Mouse (Mus musculus) stomach, embryonic 14.5 days (tissue): ENCODE measurements around the gene Cdc42ep5. TPM values are rescaled to one million over a fixed set of nuclear protein-coding genes. Genes with fewer than 3 reads are reported as not detected.
A peak's percentile ranks its signal among the peaks of the same experiment; 100 is the strongest.

Experiments
- ATAC-seq: fragments of 200-750 bp; cut with Nextera tagmentation; 2 replicates; pipeline ENCODE4 v1.8.0; 2017; ENCODE audit warnings: low read depth, moderate TSS enrichment; ENCODE audit not compliant: insufficient number of reproducible peaks, insufficient read depth, low FRiP score
- H3K27ac ChIP-seq: fragments of 300-500 bp; sonication (generic); 2 replicates; pipeline ENCODE4 v1.5.1; 2014; ENCODE audit warnings: mild to moderate bottlenecking, low read length, moderate library complexity, mixed read lengths
- H3K27me3 ChIP-seq: fragments of 300-500 bp; sonication (generic); 2 replicates; pipeline ENCODE4 v1.6.1; 2014; ENCODE audit warnings: low read length, control low read depth, mixed read lengths; ENCODE audit not compliant: control insufficient read depth, insufficient read depth
- H3K36me3 ChIP-seq: fragments of 300-500 bp; sonication (generic); 2 replicates; pipeline ENCODE4 v1.6.1; 2014; ENCODE audit warnings: mild to moderate bottlenecking, control low read depth, low read length, moderate library complexity, mixed read lengths; ENCODE audit not compliant: control insufficient read depth, insufficient read depth
- H3K4me1 ChIP-seq: fragments of 300-500 bp; sonication (generic); 2 replicates; pipeline ENCODE4 v1.6.1; 2014; ENCODE audit warnings: low read length, control low read depth, mixed read lengths; ENCODE audit not compliant: control insufficient read depth, insufficient read depth
- H3K4me2 ChIP-seq: fragments of 300-500 bp; sonication (generic); replicated peaks from 2 replicates; pipeline ENCODE4 v1.6.1; 2014; ENCODE audit warnings: low read depth, low read length, control low read depth
- H3K4me3 ChIP-seq: fragments of 300-500 bp; sonication (generic); 2 replicates; pipeline ENCODE4 v1.5.1; 2014; ENCODE audit warnings: low read depth, low read length, control low read depth
- H3K9ac ChIP-seq: fragments of 300-500 bp; sonication (generic); replicated peaks from 2 replicates; pipeline ENCODE4 v1.6.1; 2014; ENCODE audit warnings: low read depth, mild to moderate bottlenecking, control low read depth, low read length, moderate library complexity, mixed read lengths
- H3K9me3 ChIP-seq: fragments of 300-500 bp; sonication (generic); 2 replicates; pipeline ENCODE4 v1.6.1; 2016; ENCODE audit warnings: low read depth, low read length, control low read depth; ENCODE audit not compliant: control insufficient read depth
- WGBS: fragments of 180-500 bp; shearing (Covaris S2); extraction: QIAGEN DNeasy Blood & Tissue Kit; methylation state at CpG from one replicate; pipeline ENCODE4 v1.1.7; 2014; 5-methylcytosine and 5-hydroxymethylcytosine counted together
- polyA plus RNA-seq: library from polyadenylated mRNA; unstranded; fragments of >200 nt; fragmentation: Nextera tagmentation; extraction: Ambion mirVana; gene quantifications from 2 replicates; pipeline ENCODE4 v1.2.1, GENCODE M21; 2014

The Cdc42ep5 gene
- polyA plus RNA-seq, 1 experiment from 2014 or later = 76.7 TPM

- peak overlapping the region; percentile 54 for H3K4me2 ChIP-seq
- H3K36me3 ChIP-seq = peaks cover 26% of the 10 kb centered on the region
- H3K9me3 ChIP-seq = no peaks in the 10 kb centered on the region
- under 1% methylated on average over 16 of the region's 16 CpGs for WGBS
- H3K27ac ChIP-seq = peak overlapping the region; percentile 35; the same call in 1 of the 2 replicates
- H3K9ac ChIP-seq = peak overlapping the region; percentile 31; the same call in 1 of the 2 replicates
- H3K4me1 ChIP-seq = peaks cover 10% of the 10 kb centered on the region
- peak overlapping the region; percentile 62 for H3K4me3 ChIP-seq
- ATAC-seq = peak; percentile 38
- H3K27me3 ChIP-seq = no peaks in the 10 kb centered on the region
Observed at GRCm38 (mm10) chr7:4136404-4136770, 28.3 kb downstream of the Cdc42ep5 start.

- peaks cover 10% of the 10 kb centered on the region for H3K4me1 ChIP-seq
- no peak overlapping the region for H3K4me3 ChIP-seq
- H3K9ac ChIP-seq = no peak overlapping the region
- peaks cover 11% of the 10 kb centered on the region for H3K36me3 ChIP-seq
- no peak overlapping the region for H3K4me2 ChIP-seq
- H3K9me3 ChIP-seq = no peaks in the 10 kb centered on the region
- H3K27me3 ChIP-seq = no peaks in the 10 kb centered on the region
- no peak overlapping the region for H3K27ac ChIP-seq
- 74% methylated on average over 5 of the region's 5 CpGs for WGBS
- ATAC-seq = no peak
Observed at GRCm38 (mm10) chr7:4134911-4135310, 29.7 kb downstream of the Cdc42ep5 start.

DNA sequence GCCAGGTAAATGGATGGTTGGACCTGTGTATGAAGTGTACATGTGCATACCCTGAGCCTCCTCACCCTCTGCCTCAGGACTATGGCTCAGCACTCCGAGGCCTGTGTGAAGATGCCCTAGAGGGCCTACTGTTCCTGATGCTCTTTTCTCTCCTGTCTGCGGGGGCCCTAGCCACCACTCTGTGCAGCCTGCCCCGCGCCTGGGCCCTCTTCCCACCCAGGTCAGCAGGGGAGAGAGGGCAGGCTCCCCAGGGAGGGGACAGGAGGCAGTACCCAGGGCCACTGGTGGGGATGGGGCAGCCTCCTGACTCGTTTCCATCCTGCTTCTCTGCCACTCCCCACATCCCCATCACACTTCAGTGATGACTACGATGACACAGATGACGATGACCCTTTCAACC, 31.7 kb downstream of the Cdc42ep5 start:
- ATAC-seq = no peak
- H3K9me3 ChIP-seq = no peaks in the 10 kb centered on the region
- H3K4me1 ChIP-seq = peaks cover 8% of the 10 kb centered on the region
- H3K36me3 ChIP-seq = no peaks in the 10 kb centered on the region
- H3K4me3 ChIP-seq = no peak overlapping the region
- H3K27ac ChIP-seq = no peak overlapping the region
- H3K27me3 ChIP-seq = no peaks in the 10 kb centered on the region
- WGBS = 78% methylated on average over 7 of the region's 7 CpGs
- H3K9ac ChIP-seq = no peak overlapping the region
- H3K4me2 ChIP-seq = no peak overlapping the region

DNA sequence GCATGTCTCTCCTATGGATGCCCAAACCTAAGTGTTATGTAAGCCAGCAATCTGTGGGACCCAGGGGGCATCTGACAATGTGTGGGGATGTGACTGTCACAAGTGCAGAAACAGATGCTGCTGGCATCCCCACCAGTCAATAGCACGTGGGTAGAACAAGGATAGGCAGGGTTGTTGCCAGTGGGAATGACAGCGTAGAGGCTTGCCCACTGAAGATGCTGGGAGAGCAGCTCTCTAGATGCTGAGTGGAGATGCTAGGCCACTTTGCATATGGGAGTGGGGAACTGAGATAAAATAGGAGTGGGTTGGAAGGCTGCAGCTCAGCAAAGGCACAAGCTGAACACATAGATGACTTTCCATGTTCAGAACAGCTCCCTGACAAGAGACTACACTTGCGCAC, 32.1 kb downstream of the Cdc42ep5 start:
- Histone ChIP-seq H3K36me3 (no peaks in the 10 kb centered on the region), H3K4me2 (no peak overlapping the region), H3K27me3 (no peaks in the 10 kb centered on the region), H3K9me3 (no peaks in the 10 kb centered on the region), H3K27ac (no peak overlapping the region), H3K9ac (no peak overlapping the region), H3K4me1 (peaks cover 3% of the 10 kb centered on the region; the same call in 1 of the 2 replicates), H3K4me3 (no peak overlapping the region)
- ATAC-seq = no peak
- WGBS = 95% methylated on average over 3 of the region's 3 CpGs

DNA sequence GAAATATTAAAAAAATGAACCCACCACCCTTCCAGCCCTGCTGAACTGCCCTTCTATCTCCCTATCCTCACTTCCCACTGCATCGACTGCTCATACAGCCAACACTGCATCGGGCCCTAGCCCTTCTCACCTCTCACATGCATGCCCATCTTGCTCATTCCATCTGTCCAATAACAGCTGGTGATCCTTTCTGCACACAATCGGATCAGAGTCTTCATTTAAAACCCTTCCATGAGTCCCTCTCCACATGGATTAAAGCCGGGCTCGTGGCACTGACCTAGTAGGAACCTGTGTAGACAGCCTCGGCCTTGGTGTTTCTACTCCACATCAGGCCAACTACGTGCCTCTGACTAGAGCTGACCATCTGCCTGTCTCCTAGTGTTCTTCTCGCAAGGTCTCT, 32.7 kb downstream of the Cdc42ep5 start:
- H3K36me3 ChIP-seq = no peaks in the 10 kb centered on the region
- no peak overlapping the region for H3K4me2 ChIP-seq
- H3K4me1 ChIP-seq = peaks cover 3% of the 10 kb centered on the region; the same call in 1 of the 2 replicates
- no peak overlapping the region for H3K4me3 ChIP-seq
- no peaks in the 10 kb centered on the region for H3K27me3 ChIP-seq
- no peak for ATAC-seq
- no peak overlapping the region for H3K9ac ChIP-seq
- 88% methylated on average over 8 of the region's 8 CpGs for WGBS
- no peaks in the 10 kb centered on the region for H3K9me3 ChIP-seq
- no peak overlapping the region for H3K27ac ChIP-seq

DNA sequence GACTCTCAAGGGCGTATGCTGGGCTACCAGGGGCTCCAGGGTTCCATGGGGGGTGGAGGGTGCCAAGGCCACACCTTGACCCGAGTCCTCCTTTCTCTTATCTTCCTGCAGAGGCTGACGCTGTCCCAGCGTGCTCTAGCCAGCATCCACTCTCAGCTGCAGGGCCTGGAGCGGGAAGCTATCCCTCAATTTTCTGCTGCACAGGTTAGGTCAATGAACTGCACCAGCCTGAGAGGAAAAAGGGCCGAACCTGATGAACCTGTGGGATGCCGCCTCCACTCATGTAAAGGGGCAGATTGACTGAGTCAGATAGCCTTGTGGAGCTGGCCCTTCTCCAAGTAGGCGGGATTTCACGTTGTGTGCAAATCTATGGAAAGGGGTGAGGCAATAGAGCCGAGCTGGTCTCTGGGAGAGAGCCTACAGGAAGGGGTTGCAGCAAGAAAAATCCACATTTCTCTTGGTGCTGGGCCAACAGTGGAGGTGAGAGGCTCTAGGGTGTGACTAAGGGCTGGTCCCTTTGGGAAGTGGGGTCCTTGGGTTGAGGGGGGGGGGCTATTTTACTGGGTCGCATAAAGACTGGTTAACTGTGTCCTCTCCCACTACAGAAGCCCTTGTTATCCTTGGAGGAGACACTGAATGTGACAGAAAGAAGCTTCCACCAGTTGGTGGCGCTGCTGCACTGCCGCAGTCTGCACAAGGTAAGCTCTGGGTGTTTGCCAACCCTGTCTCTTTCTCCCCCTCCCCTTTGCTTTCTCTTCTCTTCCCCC, 33.8 kb downstream of the Cdc42ep5 start:
- 35% methylated on average over 13 of the region's 13 CpGs for WGBS
- Histone ChIP-seq H3K4me1 (peaks cover 3% of the 10 kb centered on the region; the same call in 1 of the 2 replicates), H3K27ac (no peak overlapping the region), H3K9ac (no peak overlapping the region), H3K4me3 (no peak overlapping the region), H3K9me3 (no peaks in the 10 kb centered on the region), H3K36me3 (no peaks in the 10 kb centered on the region), H3K4me2 (0 out of 2 replicates have a peak overlapping the region, but pooled peaks have one; percentile 14), H3K27me3 (no peaks in the 10 kb centered on the region)
- peak; percentile 65; the same call in 1 of the 2 replicates for ATAC-seq

- WGBS = 61% methylated on average over 6 of the region's 6 CpGs
- H3K4me2 ChIP-seq = no peak overlapping the region
- no peaks in the 10 kb centered on the region for H3K36me3 ChIP-seq
- H3K4me1 ChIP-seq = peaks cover 5% of the 10 kb centered on the region; the same call in 1 of the 2 replicates
- no peak overlapping the region for H3K9ac ChIP-seq
- no peak overlapping the region for H3K4me3 ChIP-seq
- H3K27me3 ChIP-seq = no peaks in the 10 kb centered on the region
- no peak for ATAC-seq
- H3K27ac ChIP-seq = no peak overlapping the region
- no peaks in the 10 kb centered on the region for H3K9me3 ChIP-seq
Observed at GRCm38 (mm10) chr7:4128860-4129259, 35.8 kb downstream of the Cdc42ep5 start.

- Histone ChIP-seq H3K27ac (no peak overlapping the region), H3K4me2 (no peak overlapping the region), H3K9me3 (no peaks in the 10 kb centered on the region), H3K27me3 (no peaks in the 10 kb centered on the region), H3K4me3 (no peak overlapping the region), H3K4me1 (peaks cover 7% of the 10 kb centered on the region; the same call in 1 of the 2 replicates), H3K9ac (no peak overlapping the region), H3K36me3 (no peaks in the 10 kb centered on the region)
- 85% methylated on average over 4 of the region's 4 CpGs for WGBS
- no peak for ATAC-seq
Observed at GRCm38 (mm10) chr7:4127894-4128293, 36.8 kb downstream of the Cdc42ep5 start.
